Mouse (Mus musculus): ENCODE measurements at regions not wholly inside any gene's neighbourhood (a gene's known extent, or its start where the extent isn't known, plus 50 kb on each side); places are given as distances from the start of the nearest gene placed in this dataset.

- DNase-seq (ENCODE audit: low spot score in 2 of 2): no peak
These were observed 80.2 kb upstream of the Lrig3 start for GRCm38 (mm10) chr10:125885796-125886195.

DNA sequence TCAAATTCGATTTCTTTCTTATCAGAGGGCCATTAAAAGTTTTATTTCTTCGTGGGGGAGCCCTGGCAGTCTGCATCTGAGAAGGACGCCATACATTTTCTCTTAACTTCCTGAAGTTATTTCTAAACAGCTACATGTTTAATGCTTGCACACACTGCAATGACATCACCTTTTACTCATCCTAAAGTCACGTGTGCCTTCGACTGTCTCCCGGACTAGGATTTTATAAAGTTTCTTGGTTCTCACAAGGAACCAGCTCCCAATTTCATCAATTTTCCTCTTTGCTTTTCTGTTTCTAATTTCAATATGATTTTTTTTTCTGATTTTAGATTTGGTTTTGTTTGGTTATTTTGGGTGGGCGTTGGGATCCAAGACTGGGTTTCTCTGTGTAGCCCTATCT lies 73.8 kb upstream of the Lrig3 start:
- no peak for DNase-seq (ENCODE audit: low spot score in 2 of 2)

DNA sequence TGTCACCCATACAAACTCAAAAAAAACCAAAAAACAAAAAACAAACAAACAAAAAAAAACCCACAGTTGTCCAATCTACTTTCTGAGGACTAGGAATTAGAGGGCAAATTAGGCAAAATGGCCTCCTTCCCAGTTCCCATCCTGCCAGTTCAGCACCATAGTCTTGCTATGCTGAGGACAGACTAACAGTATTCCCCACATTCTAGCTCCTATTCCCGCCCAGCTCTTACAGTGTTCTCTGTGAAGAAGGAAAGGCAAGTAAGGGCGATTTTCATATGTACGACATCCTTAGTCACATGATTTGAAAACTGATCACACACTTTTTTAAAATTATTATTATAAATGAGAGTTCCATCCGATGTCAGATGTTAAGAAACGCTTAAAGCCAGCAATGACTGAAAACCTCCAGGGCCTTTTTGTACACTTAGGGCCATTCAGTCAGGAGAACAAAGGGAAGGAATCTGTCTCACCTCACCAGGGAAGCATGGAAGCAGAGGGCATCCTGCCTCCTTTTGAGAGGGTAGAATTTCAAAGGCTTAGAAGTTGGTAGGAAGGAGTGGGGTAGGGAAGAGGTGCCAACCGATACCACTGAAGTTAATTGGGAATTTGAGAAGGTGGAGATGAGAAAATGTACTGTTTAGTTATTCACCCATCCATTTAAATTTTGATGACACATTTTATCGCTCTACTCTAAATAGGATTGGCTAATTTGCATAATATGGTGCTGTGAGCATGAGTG lies 70.1 kb upstream of the Lrig3 start:
- DNase-seq (ENCODE audit: low spot score in 2 of 2): no peak

DNA sequence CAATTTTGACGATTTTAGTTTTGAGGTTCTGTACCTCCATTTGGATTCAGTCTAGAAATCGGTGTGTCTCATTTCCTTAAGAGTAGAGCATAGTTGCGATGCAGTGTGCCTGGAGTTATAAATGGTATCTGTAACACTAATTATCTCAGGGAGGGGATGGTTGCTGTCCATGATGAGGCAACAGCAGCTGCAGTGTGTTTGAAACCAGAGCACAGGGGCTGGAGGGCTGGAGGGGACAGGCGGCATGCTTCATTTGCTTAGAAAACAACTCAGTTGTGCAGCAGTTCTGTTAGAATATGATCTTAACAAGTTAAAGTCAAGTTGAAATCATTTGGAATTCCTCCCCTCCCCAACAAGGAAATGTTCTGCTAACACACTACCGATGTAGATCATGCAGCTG lies 69.3 kb upstream of the Lrig3 start:
- DNase-seq (ENCODE audit: low spot score in 2 of 2): no peak

- DNase-seq (ENCODE audit: low spot score in 2 of 2): no peak
These were observed 66.5 kb upstream of the Lrig3 start for GRCm38 (mm10) chr10:125899504-125899903.

DNA sequence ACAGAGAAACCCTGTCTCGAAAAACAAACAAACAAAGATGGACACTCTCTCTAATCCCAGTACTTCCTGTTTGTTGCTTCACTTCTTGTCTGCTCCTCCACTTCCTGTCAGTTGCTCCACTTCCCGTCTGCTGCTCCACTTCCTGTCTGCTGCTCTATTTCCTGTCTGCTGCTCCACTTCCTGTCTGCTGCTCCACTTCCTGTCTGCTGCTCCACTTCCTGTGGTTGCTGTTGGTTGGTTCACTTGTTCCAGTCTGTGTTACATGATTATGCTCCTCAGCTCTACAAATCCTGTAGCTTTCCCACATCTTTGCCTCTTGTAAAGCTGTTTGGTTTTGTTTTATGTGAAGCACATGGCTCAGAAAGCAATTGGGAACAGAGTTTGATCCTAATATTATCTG lies 65.4 kb upstream of the Lrig3 start:
- DNase-seq (ENCODE audit: low spot score in 2 of 2): no peak

GRCm38 (mm10) chr10:125902668-125903067 lies 63.3 kb upstream of the Lrig3 start:
- no peak for DNase-seq (ENCODE audit: low spot score in 2 of 2)

GRCm38 (mm10) chr10:125912207-125912606 lies 53.8 kb upstream of the Lrig3 start:
- DNase-seq (ENCODE audit: low spot score in 2 of 2): no peak

Data from spleen, postnatal 4 days (tissue).